Mouse (Mus musculus) erythroblast, embryonic 14.5 days (primary cell): ENCODE results near the gene Plekhh1.

Experiments used
- GATA1 ChIP-seq: IDR thresholded peaks from 2 replicates; pipeline ENCODE4 v1.6.1; 2012; ENCODE audit warnings: low read length, inconsistent platforms, mixed read lengths
- TAL1 ChIP-seq: IDR thresholded peaks from 3 replicates; pipeline ENCODE4 v1.6.1; 2012; ENCODE audit warnings: low read length, inconsistent platforms, mixed read lengths

- TF ChIP-seq GATA1 (no peak), TAL1 (no peak)
Measured at GRCm38 (mm10) chr12:79060134-79060533, 31.2 kb downstream of the Plekhh1 start.
